Mouse (Mus musculus): ENCODE results near the gene Zfp758. TPM values are rescaled to one million over a fixed set of nuclear protein-coding genes. Genes with fewer than 3 reads are reported as not detected.

The Zfp758 gene
- polyA plus RNA-seq, 1 experiment from 2014 or later, result 6.1 TPM

- no peak for DNase-seq (ENCODE audit: low spot score)
- no peak overlapping the region for H3K9ac ChIP-seq (ENCODE audit: low read length)
- no peak overlapping the region for H3K27ac ChIP-seq (replicated peaks)
- H3K36me3 ChIP-seq (ENCODE audit: control insufficient read depth, insufficient read depth, low read length), result peaks cover 3% of the 10 kb centered on the region; the same call in 1 of the 2 replicates
- H3K4me2 ChIP-seq (replicated peaks; ENCODE audit: low read depth), result no peak overlapping the region
- no peaks in the 10 kb centered on the region for H3K4me1 ChIP-seq (replicated peaks; ENCODE audit: control insufficient read depth, insufficient read depth)
- H3K9me3 ChIP-seq (ENCODE audit: control insufficient read depth, low read length), result no peaks in the 10 kb centered on the region; the same call in 1 of the 2 replicates
- no peak for ATAC-seq (ENCODE audit: low FRiP score, low TSS enrichment)
- no peaks in the 10 kb centered on the region for H3K27me3 ChIP-seq (ENCODE audit: control insufficient read depth, insufficient read depth, low read length)
- no peak overlapping the region for H3K4me3 ChIP-seq (ENCODE audit: low read depth, low read length)
- TF ChIP-seq EP300 (optimal IDR thresholded peaks at IDR 0.05) (no peak), CTCF (IDR thresholded peaks at IDR 0.05; ENCODE audit: low read depth) (no peak)
- 86% methylated on average over 3 of the region's 3 CpGs for WGBS
Measured at GRCm38 (mm10) chr17:22363895-22364294, 2.6 kb downstream of the Zfp758 start.

GRCm38 (mm10) chr17:22410756-22411155, 49.5 kb downstream of the Zfp758 start:
- Histone ChIP-seq H3K4me3 (ENCODE audit: low read depth, low read length) (no peak overlapping the region), H3K4me2 (replicated peaks; ENCODE audit: low read depth) (no peak overlapping the region), H3K36me3 (ENCODE audit: control insufficient read depth, insufficient read depth, low read length) (no peaks in the 10 kb centered on the region), H3K27ac (replicated peaks) (no peak overlapping the region), H3K4me1 (replicated peaks; ENCODE audit: control insufficient read depth, insufficient read depth) (no peaks in the 10 kb centered on the region), H3K9me3 (ENCODE audit: control insufficient read depth, low read length) (no peaks in the 10 kb centered on the region), H3K27me3 (ENCODE audit: control insufficient read depth, insufficient read depth, low read length) (no peaks in the 10 kb centered on the region), H3K9ac (ENCODE audit: low read length) (no peak overlapping the region)
- WGBS, result 83% methylated on average over 2 of the region's 2 CpGs
- DNase-seq (ENCODE audit: low spot score) (peak; percentile 21), ATAC-seq (ENCODE audit: low FRiP score, low TSS enrichment) (no peak)
- TF ChIP-seq EP300 (optimal IDR thresholded peaks at IDR 0.05) (no peak), CTCF (IDR thresholded peaks at IDR 0.05; ENCODE audit: low read depth) (peak; percentile 73)

- H3K27ac ChIP-seq (replicated peaks), result no peak overlapping the region
- H3K36me3 ChIP-seq (ENCODE audit: control insufficient read depth, insufficient read depth, low read length), result no peaks in the 10 kb centered on the region
- H3K27me3 ChIP-seq (ENCODE audit: control insufficient read depth, insufficient read depth, low read length), result no peaks in the 10 kb centered on the region
- WGBS, result 0% methylated on average over 3 of the region's 3 CpGs
- H3K9me3 ChIP-seq (ENCODE audit: control insufficient read depth, low read length), result no peaks in the 10 kb centered on the region
- TF ChIP-seq EP300 (optimal IDR thresholded peaks at IDR 0.05) (no peak), CTCF (IDR thresholded peaks at IDR 0.05; ENCODE audit: low read depth) (peak; percentile 89)
- peak; percentile 76 for DNase-seq (ENCODE audit: low spot score)
- ATAC-seq (ENCODE audit: low FRiP score, low TSS enrichment), result 0 out of 2 replicates have a peak, but pooled peaks have one; percentile 67
- H3K4me3 ChIP-seq (ENCODE audit: low read depth, low read length), result no peak overlapping the region
- no peaks in the 10 kb centered on the region for H3K4me1 ChIP-seq (replicated peaks; ENCODE audit: control insufficient read depth, insufficient read depth)
- H3K4me2 ChIP-seq (replicated peaks; ENCODE audit: low read depth), result no peak overlapping the region
- H3K9ac ChIP-seq (ENCODE audit: low read length), result no peak overlapping the region
Measured at GRCm38 (mm10) chr17:22417510-22417909, 56.3 kb downstream of the Zfp758 start.

GRCm38 (mm10) chr17:22423952-22424617, 62.8 kb downstream of the Zfp758 start, which contains the start of gene Zfp946:
Zfp946 (plus strand) TSS chr17:22424222.
- no peaks in the 10 kb centered on the region for H3K9me3 ChIP-seq (ENCODE audit: control insufficient read depth, low read length)
- no peak for TF ChIP-seq EP300 (optimal IDR thresholded peaks at IDR 0.05)
- TF ChIP-seq CTCF (IDR thresholded peaks at IDR 0.05; ENCODE audit: low read depth), result no peak
- peak within 1 kb of the TSS; percentile 68 for H3K4me3 ChIP-seq (ENCODE audit: low read depth, low read length)
- peak within 1 kb of the TSS; percentile 72 for H3K9ac ChIP-seq (ENCODE audit: low read length)
- no peaks in the 10 kb centered on the region for H3K36me3 ChIP-seq (ENCODE audit: control insufficient read depth, insufficient read depth, low read length)
- peak within 1 kb of the TSS; percentile 88 for H3K27ac ChIP-seq (replicated peaks)
- H3K27me3 ChIP-seq (ENCODE audit: control insufficient read depth, insufficient read depth, low read length), result no peaks in the 10 kb centered on the region
- DNase-seq (ENCODE audit: low spot score) (peak; percentile 88), ATAC-seq (ENCODE audit: low FRiP score, low TSS enrichment) (peak; percentile 95)
- WGBS, result 0% methylated on average over 27 of the region's 29 CpGs
- H3K4me2 ChIP-seq (replicated peaks; ENCODE audit: low read depth), result peak within 1 kb of the TSS; percentile 73
- no peaks in the 10 kb centered on the region for H3K4me1 ChIP-seq (replicated peaks; ENCODE audit: control insufficient read depth, insufficient read depth)

- H3K9ac ChIP-seq (ENCODE audit: low read length), result peak overlapping the region; percentile 72
- H3K36me3 ChIP-seq (ENCODE audit: control insufficient read depth, insufficient read depth, low read length), result no peaks in the 10 kb centered on the region
- WGBS, result 2% methylated on average over 12 of the region's 12 CpGs
- H3K9me3 ChIP-seq (ENCODE audit: control insufficient read depth, low read length), result no peaks in the 10 kb centered on the region
- no peak for TF ChIP-seq CTCF (IDR thresholded peaks at IDR 0.05; ENCODE audit: low read depth)
- no peak for TF ChIP-seq EP300 (optimal IDR thresholded peaks at IDR 0.05)
- peak; percentile 45 for DNase-seq (ENCODE audit: low spot score)
- H3K27ac ChIP-seq (replicated peaks), result no peak overlapping the region; the same call in 1 of the 2 replicates
- no peaks in the 10 kb centered on the region for H3K4me1 ChIP-seq (replicated peaks; ENCODE audit: control insufficient read depth, insufficient read depth)
- H3K4me3 ChIP-seq (ENCODE audit: low read depth, low read length), result peak overlapping the region; percentile 68
- no peaks in the 10 kb centered on the region for H3K27me3 ChIP-seq (ENCODE audit: control insufficient read depth, insufficient read depth, low read length)
- H3K4me2 ChIP-seq (replicated peaks; ENCODE audit: low read depth), result peak overlapping the region; percentile 73
- ATAC-seq (ENCODE audit: low FRiP score, low TSS enrichment), result peak; percentile 59
Measured at GRCm38 (mm10) chr17:22424636-22425354, 63.5 kb downstream of the Zfp758 start.

Other genes with a start within 250 kb of the Zfp758 start
- gene Zfp947, start 195.3 kb upstream of the Zfp758 start, polyA plus RNA-seq (2015; fragmentation: Nextera tagmentation; extraction: Ambion mirVana), result 1.6 and 1.8 TPM in 2 replicates
- 2.3 and 2.4 TPM in 2 replicates for gene Zfp994, start 135.8 kb upstream of the Zfp758 start, polyA plus RNA-seq (2015; fragmentation: Nextera tagmentation; extraction: Ambion mirVana)
- gene CT030661.1, start 46.6 kb upstream of the Zfp758 start, polyA plus RNA-seq (2015; fragmentation: Nextera tagmentation; extraction: Ambion mirVana), result 6.9 and 7.3 TPM in 2 replicates
- gene Zfp944, start 53 bp upstream of the Zfp758 start, polyA plus RNA-seq (2015; fragmentation: Nextera tagmentation; extraction: Ambion mirVana), result 6.8 and 7.5 TPM in 2 replicates
- gene Zfp946, start 62.8 kb downstream of the Zfp758 start, polyA plus RNA-seq (2015; fragmentation: Nextera tagmentation; extraction: Ambion mirVana), result 6.9 TPM in 2 replicates
- gene Vmn2r111, start 212.0 kb downstream of the Zfp758 start, polyA plus RNA-seq (2015; fragmentation: Nextera tagmentation; extraction: Ambion mirVana), result not detected in 2 replicates
- not detected in 2 replicates for gene Vmn2r112, start 239.5 kb downstream of the Zfp758 start, polyA plus RNA-seq (2015; fragmentation: Nextera tagmentation; extraction: Ambion mirVana)